Mouse (Mus musculus) gastrocnemius, postnatal 10 days (tissue): Measurements from ENCODE around the gene Exoc6b. TPM values are rescaled to one million over a fixed set of nuclear protein-coding genes. Genes with fewer than 3 reads are reported as not detected.

Experiments
- DNase-seq: peaks from one replicate; pipeline ENCODE4 v3.0.0; 2021; ENCODE audit warnings: mixed read lengths
- total RNA-seq, 2 experiments: library from RNA; stranded (reverse); gene quantifications; 2 replicates each; pipeline ENCODE4 v1.2.3; 2021

Gene Exoc6b
- total RNA-seq, 2 experiments from 2014 or later: 16.2 to 18.4 TPM

- DNase-seq: no peak
These were observed 483.5 kb downstream of the Exoc6b start for GRCm38 (mm10) chr6:84585686-84586300.

- peak; percentile 77 for DNase-seq
These were observed 484.3 kb downstream of the Exoc6b start for GRCm38 (mm10) chr6:84584783-84585685.

GRCm38 (mm10) chr6:84583841-84584782 is 485.2 kb downstream of the Exoc6b start:
- DNase-seq: no peak

GRCm38 (mm10) chr6:84583371-84583770 is 485.9 kb downstream of the Exoc6b start:
- DNase-seq: peak; percentile 81

GRCm38 (mm10) chr6:84582826-84583225 is 486.5 kb downstream of the Exoc6b start:
- DNase-seq: no peak

- no peak for DNase-seq
These were observed 487.4 kb downstream of the Exoc6b start for GRCm38 (mm10) chr6:84581833-84582445.

GRCm38 (mm10) chr6:84580979-84581832 is 488.1 kb downstream of the Exoc6b start:
- DNase-seq: no peak

GRCm38 (mm10) chr6:84579508-84579907 is 489.8 kb downstream of the Exoc6b start:
- no peak for DNase-seq

- peak; percentile 50 for DNase-seq
These were observed 490.4 kb downstream of the Exoc6b start for GRCm38 (mm10) chr6:84578928-84579327.

GRCm38 (mm10) chr6:84577898-84578297 is 491.4 kb downstream of the Exoc6b start:
- DNase-seq: no peak

GRCm38 (mm10) chr6:84573905-84574660 is 495.2 kb downstream of the Exoc6b start:
- no peak for DNase-seq

GRCm38 (mm10) chr6:84570039-84570438 is 499.3 kb downstream of the Exoc6b start:
- DNase-seq: no peak

- DNase-seq: no peak
These were observed 499.7 kb downstream of the Exoc6b start for GRCm38 (mm10) chr6:84569590-84569989.

GRCm38 (mm10) chr6:84568880-84569279 is 500.4 kb downstream of the Exoc6b start:
- DNase-seq: no peak

Other genes starting within 250 kb of the Exoc6b start
- 10 to 100 TPM; 20.0 to 22.2 TPM for gene Spr, start 68.3 kb upstream of the Exoc6b start, total RNA-seq
- gene Emx1, start 117.9 kb upstream of the Exoc6b start, total RNA-seq: not detected